Mouse (Mus musculus) ES-E14 (cell line): ENCODE measurements around the gene Fkbp14. TPM values are rescaled to one million over a fixed set of nuclear protein-coding genes. Genes with fewer than 3 reads are reported as not detected.

Experiments used
- DNase-seq: peaks from one replicate; pipeline ENCODE4 v3.0.0-alpha.2; 2013; ENCODE audit warnings: low read depth, low spot score
- H3K27ac ChIP-seq: 2 replicates; pipeline ENCODE4 v1.5.1; 2012; ENCODE audit warnings: low read depth, mild to moderate bottlenecking, low read length, moderate library complexity, mixed read lengths; ENCODE audit not compliant: poor library complexity, insufficient read depth, severe bottlenecking
- H3K36me3 ChIP-seq: 2 replicates; pipeline ENCODE4 v1.6.1; 2012; ENCODE audit warnings: mild to moderate bottlenecking, low read length, moderate library complexity, mixed read lengths; ENCODE audit not compliant: control insufficient read depth, poor library complexity, insufficient read depth, severe bottlenecking
- H3K4me1 ChIP-seq, 2 experiments: fragments of 150-350 bp in 1 of 2; sonication (generic) in 1 of 2; 2 replicates each; pipeline ENCODE4 v1.6.1; 2012; ENCODE audit warnings: low read length in 2 of 2, mild to moderate bottlenecking in 1 of 2, mixed read lengths in 1 of 2; ENCODE audit not compliant: control insufficient read depth in 2 of 2, insufficient read depth in 2 of 2, poor library complexity in 1 of 2
- H3K4me3 ChIP-seq, 2 experiments: fragments of 150-350 bp in 1 of 2; sonication (generic) in 1 of 2; 2 replicates each; pipeline ENCODE4 v1.5.1; 2012; ENCODE audit warnings: low read length in 2 of 2, low read depth in 1 of 2, mild to moderate bottlenecking in 1 of 2, mixed read lengths in 1 of 2; ENCODE audit not compliant: insufficient read depth in 1 of 2, poor library complexity in 1 of 2, severe bottlenecking in 1 of 2
- H3K9ac ChIP-seq: 2 replicates; pipeline ENCODE4 v1.6.1; 2012; ENCODE audit warnings: low read depth, mild to moderate bottlenecking, low read length, mixed read lengths; ENCODE audit not compliant: poor library complexity, insufficient read depth, severe bottlenecking
- H3K9me3 ChIP-seq: fragments of 150-350 bp; sonication (generic); 2 replicates; pipeline ENCODE4 v1.6.1; 2012; ENCODE audit warnings: low read depth, mild to moderate bottlenecking, low read length; ENCODE audit not compliant: control insufficient read depth, insufficient read depth
- CHD2 ChIP-seq: IDR thresholded peaks from 2 replicates; pipeline ENCODE4 v1.6.1; 2014; ENCODE audit warnings: mild to moderate bottlenecking, low read depth, low read length, inconsistent platforms
- HCFC1 ChIP-seq: IDR thresholded peaks from 2 replicates; pipeline ENCODE4 v1.6.1; 2012; ENCODE audit warnings: low read length, inconsistent platforms, borderline replicate concordance; ENCODE audit not compliant: insufficient read depth
- MAFK ChIP-seq: IDR thresholded peaks from 2 replicates; pipeline ENCODE4 v1.6.1; 2014; ENCODE audit warnings: mild to moderate bottlenecking, low read depth, low read length, inconsistent platforms; ENCODE audit not compliant: insufficient read depth
- ZC3H11A ChIP-seq: IDR thresholded peaks from 2 replicates; pipeline ENCODE4 v1.6.1; 2012; ENCODE audit warnings: low read depth, mild to moderate bottlenecking, inconsistent platforms, low read length, borderline replicate concordance
- ZNF384 ChIP-seq: IDR thresholded peaks from 2 replicates; pipeline ENCODE4 v1.6.1; 2012; ENCODE audit warnings: low read depth, low read length, inconsistent platforms
- in situ Hi-C, 2 experiments: fragments of 600-800 bp; cut with MboI; formaldehyde crosslinking; loops; one replicate each; pipeline ENCODE4 v1.15.1; 2025; ENCODE audit warnings: low sequenced_read_pairs in 2 of 2, inconsistent platforms in 1 of 2; ENCODE audit not compliant: unreplicated experiment in 2 of 2
- total RNA-seq: library from RNA; depleted of rRNA; stranded (reverse); fragments of 300-350 nt; gene quantifications from 2 replicates; pipeline ENCODE4 v1.2.3, GENCODE M21; 2012

Gene Fkbp14
- total RNA-seq, 1 experiment: 7.6 TPM

GRCm38 (mm10) chr6:54542836-54543235, 54.3 kb downstream of the Fkbp14 start:
- in situ Hi-C loops: no loop called here
- H3K36me3 ChIP-seq: no peaks in the 10 kb centered on the region
- no peak overlapping the region for H3K9ac ChIP-seq
- peaks cover 0 to 2% of the 10 kb centered on the region in 2 experiments; a peak in 2 of 4 replicates for H3K4me1 ChIP-seq
- TF ChIP-seq ZC3H11A: no peak
- TF ChIP-seq HCFC1: no peak
- TF ChIP-seq MAFK: no peak
- no peak for TF ChIP-seq ZNF384
- no peak for TF ChIP-seq CHD2
- no peaks in the 10 kb centered on the region for H3K9me3 ChIP-seq
- no peak for DNase-seq
- H3K27ac ChIP-seq: no peak overlapping the region
- no peak overlapping the region for H3K4me3 ChIP-seq

GRCm38 (mm10) chr6:54540252-54540887, 56.7 kb downstream of the Fkbp14 start:
- H3K9me3 ChIP-seq: no peaks in the 10 kb centered on the region
- in situ Hi-C loops: no loop called here
- no peak overlapping the region for H3K4me3 ChIP-seq
- no peaks in the 10 kb centered on the region for H3K36me3 ChIP-seq
- DNase-seq: no peak
- no peak for TF ChIP-seq CHD2
- TF ChIP-seq ZNF384: no peak
- TF ChIP-seq ZC3H11A: no peak
- TF ChIP-seq HCFC1: no peak
- TF ChIP-seq MAFK: no peak
- no peak overlapping the region for H3K9ac ChIP-seq
- peaks cover 0 to 2% of the 10 kb centered on the region in 2 experiments; a peak in 2 of 4 replicates for H3K4me1 ChIP-seq
- H3K27ac ChIP-seq: no peak overlapping the region

- Histone ChIP-seq H3K9me3 (no peaks in the 10 kb centered on the region), H3K4me1 (peaks cover 0 to 2% of the 10 kb centered on the region in 2 experiments; a peak in 2 of 4 replicates), H3K27ac (no peak overlapping the region), H3K36me3 (no peaks in the 10 kb centered on the region), H3K9ac (no peak overlapping the region), H3K4me3 (no peak overlapping the region)
- DNase-seq: no peak
- TF ChIP-seq HCFC1 (no peak), CHD2 (no peak)
- in situ Hi-C loops: no loop called here
Observed at GRCm38 (mm10) chr6:54539396-54539795, 57.7 kb downstream of the Fkbp14 start.

GRCm38 (mm10) chr6:54538773-54539173, 58.3 kb downstream of the Fkbp14 start:
- no peak for TF ChIP-seq HCFC1
- no peak for TF ChIP-seq MAFK
- TF ChIP-seq ZNF384: no peak
- no peak for TF ChIP-seq ZC3H11A
- no peak for TF ChIP-seq CHD2
- DNase-seq: no peak
- no peaks in the 10 kb centered on the region for H3K9me3 ChIP-seq
- H3K36me3 ChIP-seq: no peaks in the 10 kb centered on the region
- H3K27ac ChIP-seq: no peak overlapping the region
- H3K9ac ChIP-seq: no peak overlapping the region
- H3K4me3 ChIP-seq: no peak overlapping the region
- in situ Hi-C loops: no loop called here
- peaks cover 0 to 2% of the 10 kb centered on the region in 2 experiments; a peak in 2 of 4 replicates for H3K4me1 ChIP-seq

GRCm38 (mm10) chr6:54537053-54537452, 60.1 kb downstream of the Fkbp14 start:
- H3K4me3 ChIP-seq: no peak overlapping the region
- in situ Hi-C loops: no loop called here
- no peak overlapping the region for H3K27ac ChIP-seq
- H3K4me1 ChIP-seq: peaks cover 0 to 3% of the 10 kb centered on the region in 2 experiments; a peak in 2 of 4 replicates
- no peaks in the 10 kb centered on the region for H3K9me3 ChIP-seq
- DNase-seq: no peak
- no peak overlapping the region for H3K9ac ChIP-seq
- TF ChIP-seq ZNF384: no peak
- TF ChIP-seq ZC3H11A: no peak
- TF ChIP-seq CHD2: no peak
- no peak for TF ChIP-seq MAFK
- TF ChIP-seq HCFC1: no peak
- H3K36me3 ChIP-seq: no peaks in the 10 kb centered on the region
